Mouse (Mus musculus) MEL (cell line): ENCODE measurements around the gene Ino80b. TPM values are rescaled to one million over a fixed set of nuclear protein-coding genes. Genes with fewer than 3 reads are reported as not detected.

Experiments used
- DNase-seq: peaks from one replicate; pipeline ENCODE4 v3.0.0; 2011; ENCODE audit warnings: low read depth, low spot score
- H3K27ac ChIP-seq: 2 replicates; pipeline ENCODE4 v1.5.1; 2012; ENCODE audit warnings: low read depth, mild to moderate bottlenecking, control low read depth, low read length, moderate library complexity; ENCODE audit not compliant: control insufficient read depth
- H3K27me3 ChIP-seq, 2 experiments: fragments of 150-350 bp in 1 of 2; sonication (generic) in 1 of 2; 2 replicates each; pipeline ENCODE4 v1.6.1; 2012; ENCODE audit warnings: low read length in 2 of 2, mild to moderate bottlenecking in 2 of 2, improper control_type of control experiment in 1 of 2, moderate library complexity in 1 of 2; ENCODE audit not compliant: insufficient read depth in 2 of 2, control insufficient read depth in 1 of 2
- H3K36me3 ChIP-seq, 2 experiments: 2 replicates each; pipeline ENCODE4 v1.6.1; 2012 to 2014; ENCODE audit warnings: low read length in 2 of 2, improper control_type of control experiment in 1 of 2, inconsistent platforms in 1 of 2, mild to moderate bottlenecking in 1 of 2; ENCODE audit not compliant: insufficient read depth in 2 of 2, control insufficient read depth in 1 of 2
- H3K4me1 ChIP-seq, 2 experiments: fragments of 150-350 bp in 1 of 2; sonication (generic) in 1 of 2; 2 replicates each; pipeline ENCODE4 v1.6.1; 2012; ENCODE audit warnings: low read length in 2 of 2, improper control_type of control experiment in 1 of 2, mild to moderate bottlenecking in 1 of 2; ENCODE audit not compliant: insufficient read depth in 2 of 2, control insufficient read depth in 1 of 2
- H3K4me3 ChIP-seq, 2 experiments: fragments of 150-350 bp in 1 of 2; sonication (generic) in 1 of 2; 2 replicates each; pipeline ENCODE4 v1.5.1; 2012; ENCODE audit warnings: low read depth in 2 of 2, low read length in 2 of 2, mild to moderate bottlenecking in 2 of 2, moderate library complexity in 2 of 2, control low read depth in 1 of 2, improper control_type of control experiment in 1 of 2; ENCODE audit not compliant: control insufficient read depth in 1 of 2, insufficient read depth in 1 of 2
- H3K79me2 ChIP-seq: 2 replicates; pipeline ENCODE4 v1.6.1; 2012; ENCODE audit warnings: mild to moderate bottlenecking, low read length, moderate library complexity; ENCODE audit not compliant: control insufficient read depth, poor library complexity, insufficient read depth
- H3K9ac ChIP-seq: 2 replicates; pipeline ENCODE4 v1.6.1; 2012; ENCODE audit warnings: low read depth, mild to moderate bottlenecking, control low read depth, low read length, moderate library complexity; ENCODE audit not compliant: control insufficient read depth, poor library complexity, severe bottlenecking
- H3K9me3 ChIP-seq: fragments of 150-350 bp; sonication (generic); replicated peaks from 2 replicates; pipeline ENCODE4 v1.6.1; 2012; ENCODE audit warnings: mild to moderate bottlenecking, low read length, improper control_type of control experiment, moderate library complexity; ENCODE audit not compliant: insufficient read depth
- CHD1 ChIP-seq: IDR thresholded peaks from 2 replicates; pipeline ENCODE4 v1.6.1; 2012; ENCODE audit warnings: low read depth, mild to moderate bottlenecking, inconsistent platforms, low read length, improper control_type of control experiment
- CHD2 ChIP-seq: IDR thresholded peaks from 2 replicates; pipeline ENCODE4 v1.6.1; 2011; ENCODE audit warnings: low read length, improper control_type of control experiment
- CTCF ChIP-seq, 3 experiments: IDR thresholded peaks in 2 of 3; conservative IDR thresholded peaks in 1 of 3; 2 replicates each; pipeline ENCODE4 v1.5.1; 2011 to 2012; ENCODE audit warnings: low read length in 3 of 3, low read depth in 2 of 3, mild to moderate bottlenecking in 2 of 3, improper control_type of control experiment in 1 of 3, inconsistent platforms in 1 of 3, mixed read lengths in 1 of 3, moderate library complexity in 1 of 3; ENCODE audit not compliant: control insufficient read depth in 1 of 3, insufficient read depth in 1 of 3, poor library complexity in 1 of 3, severe bottlenecking in 1 of 3
- E2F4 ChIP-seq: IDR thresholded peaks from 2 replicates; pipeline ENCODE4 v1.6.1; 2011; ENCODE audit warnings: low read depth, low read length, improper control_type of control experiment, borderline replicate concordance
- ELF1 ChIP-seq: IDR thresholded peaks from 2 replicates; pipeline ENCODE4 v1.6.1; 2014; ENCODE audit warnings: low read depth, mild to moderate bottlenecking, inconsistent platforms, low read length, improper control_type of control experiment, moderate library complexity
- EP300 ChIP-seq, 2 experiments: IDR thresholded peaks; 2 replicates each; pipeline ENCODE4 v1.6.1; 2011; ENCODE audit warnings: improper control_type of control experiment in 2 of 2, low read length in 2 of 2, low read depth in 1 of 2, mild to moderate bottlenecking in 1 of 2
- ETS1 ChIP-seq: IDR thresholded peaks from 2 replicates; pipeline ENCODE4 v1.6.1; 2012; ENCODE audit warnings: low read depth, mild to moderate bottlenecking, inconsistent platforms, low read length, improper control_type of control experiment, moderate library complexity
- GABPA ChIP-seq: IDR thresholded peaks from 2 replicates; pipeline ENCODE4 v1.6.1; 2012; ENCODE audit warnings: low read depth, mild to moderate bottlenecking, inconsistent platforms, low read length, improper control_type of control experiment, moderate library complexity
- GATA1 ChIP-seq: IDR thresholded peaks from 2 replicates; pipeline ENCODE4 v1.6.1; 2011; ENCODE audit warnings: low read depth, low read length, improper control_type of control experiment
- HCFC1 ChIP-seq: IDR thresholded peaks from 2 replicates; pipeline ENCODE4 v1.6.1; 2012; ENCODE audit warnings: low read depth, mild to moderate bottlenecking, inconsistent platforms, low read length, improper control_type of control experiment, moderate library complexity
- JUND ChIP-seq: IDR thresholded peaks from 2 replicates; pipeline ENCODE4 v1.6.1; 2011; ENCODE audit warnings: low read depth, mild to moderate bottlenecking, improper control_type of control experiment, low read length
- KAT2A ChIP-seq: conservative IDR thresholded peaks from 2 replicates; pipeline ENCODE4 v1.6.1; 2012; ENCODE audit warnings: low read depth, low read length, improper control_type of control experiment, inconsistent platforms
- MAFK ChIP-seq: IDR thresholded peaks from 2 replicates; pipeline ENCODE4 v1.6.1; 2011; ENCODE audit warnings: low read depth, mild to moderate bottlenecking, low read length, improper control_type of control experiment, borderline replicate concordance
- MAX ChIP-seq: IDR thresholded peaks from 2 replicates; pipeline ENCODE4 v1.6.1; 2011; ENCODE audit warnings: low read length, improper control_type of control experiment
- MAZ ChIP-seq: IDR thresholded peaks from 2 replicates; pipeline ENCODE4 v1.6.1; 2012; ENCODE audit warnings: low read depth, mild to moderate bottlenecking, inconsistent platforms, low read length, improper control_type of control experiment
- MEF2A ChIP-seq: IDR thresholded peaks from 2 replicates; pipeline ENCODE4 v1.6.1; 2014; ENCODE audit warnings: low read depth, mild to moderate bottlenecking, inconsistent platforms, low read length, improper control_type of control experiment; ENCODE audit not compliant: poor library complexity, insufficient replicate concordance, severe bottlenecking; ENCODE audit errors: extremely low read depth
- MXI1 ChIP-seq: IDR thresholded peaks from 2 replicates; pipeline ENCODE4 v1.6.1; 2011; ENCODE audit warnings: mild to moderate bottlenecking, low read depth, low read length, improper control_type of control experiment
- MYB ChIP-seq: IDR thresholded peaks from 2 replicates; pipeline ENCODE4 v1.6.1; 2011; ENCODE audit warnings: mild to moderate bottlenecking, low read depth, low read length, improper control_type of control experiment
- MYC ChIP-seq: IDR thresholded peaks from 2 replicates; pipeline ENCODE4 v1.6.1; 2011; ENCODE audit warnings: low read depth, mild to moderate bottlenecking, low read length, improper control_type of control experiment, moderate library complexity
- NRF1 ChIP-seq: IDR thresholded peaks from 2 replicates; pipeline ENCODE4 v1.6.1; 2014; ENCODE audit warnings: low read depth, mild to moderate bottlenecking, inconsistent platforms, low read length, improper control_type of control experiment, moderate library complexity; ENCODE audit not compliant: poor library complexity, insufficient read depth, severe bottlenecking
- POLR2AphosphoS2 ChIP-seq: IDR thresholded peaks from 2 replicates; pipeline ENCODE4 v1.6.1; 2011; ENCODE audit warnings: low read length, improper control_type of control experiment
- POLR2AphosphoS5 ChIP-seq: IDR thresholded peaks from 2 replicates; pipeline ENCODE4 v1.6.1; 2012; ENCODE audit warnings: low read depth, borderline replicate concordance, mild to moderate bottlenecking, inconsistent platforms, low read length, moderate library complexity, mixed read lengths
- RAD21 ChIP-seq: IDR thresholded peaks from 2 replicates; pipeline ENCODE4 v1.6.1; 2011; ENCODE audit warnings: mild to moderate bottlenecking, low read depth, low read length, improper control_type of control experiment
- RCOR1 ChIP-seq: IDR thresholded peaks from 2 replicates; pipeline ENCODE4 v1.6.1; 2012; ENCODE audit warnings: low read depth, mild to moderate bottlenecking, inconsistent platforms, low read length, improper control_type of control experiment
- SIN3A ChIP-seq: IDR thresholded peaks from 2 replicates; pipeline ENCODE4 v1.6.1; 2012; ENCODE audit warnings: low read length, improper control_type of control experiment, inconsistent platforms
- SMC3 ChIP-seq: IDR thresholded peaks from 2 replicates; pipeline ENCODE4 v1.6.1; 2011; ENCODE audit warnings: low read depth, low read length, improper control_type of control experiment
- TAL1 ChIP-seq: IDR thresholded peaks from 2 replicates; pipeline ENCODE4 v1.6.1; 2012; ENCODE audit warnings: mild to moderate bottlenecking, inconsistent platforms, low read length, moderate library complexity, mixed read lengths
- TBP ChIP-seq: IDR thresholded peaks from 2 replicates; pipeline ENCODE4 v1.8.0; 2011; ENCODE audit warnings: low read depth, low read length, improper control_type of control experiment
- TCF12 ChIP-seq: IDR thresholded peaks from 2 replicates; pipeline ENCODE4 v1.6.1; 2014; ENCODE audit warnings: low read depth, mild to moderate bottlenecking, inconsistent platforms, low read length, improper control_type of control experiment, moderate library complexity
- UBTF ChIP-seq: IDR thresholded peaks from 2 replicates; pipeline ENCODE4 v1.6.1; 2012; ENCODE audit warnings: low read depth, mild to moderate bottlenecking, inconsistent platforms, low read length, improper control_type of control experiment, moderate library complexity, borderline replicate concordance; ENCODE audit not compliant: insufficient read depth
- USF1 ChIP-seq: IDR thresholded peaks from 2 replicates; pipeline ENCODE4 v1.6.1; 2014; ENCODE audit warnings: low read depth, mild to moderate bottlenecking, inconsistent platforms, low read length, improper control_type of control experiment, moderate library complexity
- USF2 ChIP-seq, 2 experiments: IDR thresholded peaks; 2 replicates each; pipeline ENCODE4 v1.6.1; 2011 to 2012; ENCODE audit warnings: improper control_type of control experiment in 2 of 2, low read length in 2 of 2, borderline replicate concordance in 1 of 2, inconsistent platforms in 1 of 2, low read depth in 1 of 2, mild to moderate bottlenecking in 1 of 2; ENCODE audit not compliant: insufficient read depth in 1 of 2
- ZC3H11A ChIP-seq: IDR thresholded peaks from 2 replicates; pipeline ENCODE4 v1.6.1; 2012; ENCODE audit warnings: low read depth, mild to moderate bottlenecking, inconsistent platforms, low read length, improper control_type of control experiment
- ZKSCAN1 ChIP-seq: IDR thresholded peaks from 2 replicates; pipeline ENCODE4 v1.6.1; 2012; ENCODE audit warnings: low read depth, mild to moderate bottlenecking, inconsistent platforms, low read length, improper control_type of control experiment, moderate library complexity
- ZMIZ1 ChIP-seq: IDR thresholded peaks from 2 replicates; pipeline ENCODE4 v1.6.1; 2012; ENCODE audit warnings: low read depth, mild to moderate bottlenecking, inconsistent platforms, low read length, improper control_type of control experiment, moderate library complexity
- ZNF384 ChIP-seq: IDR thresholded peaks from 2 replicates; pipeline ENCODE4 v1.6.1; 2012; ENCODE audit warnings: low read depth, mild to moderate bottlenecking, inconsistent platforms, low read length, improper control_type of control experiment
- polyA plus RNA-seq, 2 experiments: library from polyadenylated mRNA; stranded (reverse) in 1 of 2; unstranded in 1 of 2; fragments of >175 nt in 1 of 2; fragments of >200 nt in 1 of 2; gene quantifications; 2 replicates each; pipeline versions ENCODE4 v1.2.1 to v1.2.4; 2012; ENCODE audit warnings: low replicate concordance in 2 of 2, low read depth in 1 of 2; ENCODE audit not compliant: insufficient read length in 2 of 2, insufficient read depth in 1 of 2, missing spikeins in 1 of 2
- total RNA-seq: library from RNA; depleted of rRNA; stranded (reverse); fragments of 300-350 nt; gene quantifications from 2 replicates; pipeline ENCODE4 v1.2.3, GENCODE M21; 2012

The Ino80b gene
- total and polyA plus RNA-seq, 3 experiments, result 30.6 to 40.9 TPM; not detected in 1

DNA sequence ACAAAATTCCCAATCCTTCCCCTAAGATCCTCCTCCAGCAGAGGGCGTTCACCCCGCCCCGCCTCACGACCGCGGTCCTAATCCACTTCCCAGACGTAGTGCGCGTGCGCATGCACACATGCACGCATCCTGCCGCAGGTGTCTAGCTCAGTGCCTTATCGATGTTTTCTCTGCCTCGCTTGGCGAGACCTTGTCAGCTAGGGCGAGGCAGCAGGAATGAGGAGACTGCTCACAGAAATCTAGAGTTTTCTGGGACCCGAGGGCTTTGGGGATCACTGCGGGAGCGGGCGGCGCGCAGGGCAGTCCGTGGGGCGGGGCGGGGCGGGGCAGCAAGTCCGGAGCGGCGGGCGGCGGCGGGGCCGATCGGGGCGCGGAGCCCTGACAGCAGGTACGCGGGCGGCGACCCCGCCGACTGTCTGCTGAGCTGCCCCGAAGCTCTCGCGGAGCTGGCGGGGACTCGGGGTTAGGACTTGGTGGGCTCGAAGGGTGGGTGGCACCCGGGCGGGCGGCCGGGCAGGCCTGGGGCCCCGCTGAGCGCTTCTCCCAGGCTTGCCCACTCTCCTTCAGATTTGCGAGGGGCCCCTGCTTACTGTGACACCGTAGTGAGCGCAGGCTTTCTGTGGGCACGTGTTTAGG is 40.5 kb upstream of the Ino80b start, which contains the start of gene Dctn1:
TSS of gene Dctn1 (plus strand) at position 314 of the 636 bp plus-strand sequence.
- H3K27ac ChIP-seq, result peak within 1 kb of the TSS; percentile 82
- no peaks in the 10 kb centered on the region for H3K9me3 ChIP-seq
- TF ChIP-seq ZNF384 (no peak), RAD21 (no peak), SMC3 (peak; percentile 45), ZKSCAN1 (no peak), MYB (no peak), CHD2 (no peak), E2F4 (no peak), RCOR1 (no peak), POLR2AphosphoS2 (no peak), JUND (no peak), GATA1 (no peak), NRF1 (peak; percentile 92), UBTF (0 out of 2 replicates have a peak, but pooled peaks have one; percentile 71), CHD1 (no peak), ZC3H11A (no peak), SIN3A (peak; percentile 76), MAX (peak; percentile 99), EP300 (IDR thresholded peaks at IDR 0.05; ENCODE audit: low read depth in 1 of 2, low read length in 2 of 2) (no peak), TAL1 (no peak), MYC (peak; percentile 80; the same call in 1 of the 2 replicates), MXI1 (no peak; the same call in 1 of the 2 replicates), MAFK (no peak), ETS1 (no peak), POLR2AphosphoS5 (no peak), USF1 (0 out of 2 replicates have a peak, but pooled peaks have one; percentile 15), TBP (0 out of 2 replicates have a peak, but pooled peaks have one; percentile 29), MEF2A (no peak), ZMIZ1 (no peak), TCF12 (no peak), KAT2A (no peak; the same call in 1 of the 2 replicates), GABPA (no peak), HCFC1 (peak; percentile 84), USF2 (IDR thresholded peaks at IDR 0.05; ENCODE audit: borderline replicate concordance in 1 of 2, insufficient read depth in 1 of 2, low read depth in 1 of 2, low read length in 2 of 2) (no peak), ELF1 (peak; percentile 53; the same call in 1 of the 2 replicates), MAZ (0 out of 2 replicates have a peak, but pooled peaks have one; percentile 72), CTCF (IDR thresholded peaks at IDR 0.05 in 2 of 3, conservative IDR thresholded peaks at IDR 0.05 in 1 of 3; ENCODE audit: control insufficient read depth in 1 of 3, insufficient read depth in 1 of 3, low read depth in 2 of 3, low read length in 3 of 3, poor library complexity in 1 of 3, severe bottlenecking in 1 of 3) (peak; percentile 78 to 81 (median 79))

More for the DNA sequence above, 40.5 kb upstream of the Ino80b start, which contains the start of gene Dctn1:
- H3K4me3 ChIP-seq, result peak within 1 kb of the TSS; percentile 79 to 90
- H3K36me3 ChIP-seq, result peaks cover 0 to 9% of the 10 kb centered on the region in 2 experiments; a peak in 2 of 4 replicates
- no peaks in the 10 kb centered on the region for H3K27me3 ChIP-seq
- peak; percentile 95 for DNase-seq
- H3K79me2 ChIP-seq, result peaks cover 8% of the 10 kb centered on the region
- peaks cover 4 to 8% of the 10 kb centered on the region in 2 experiments; a peak in 3 of 4 replicates for H3K4me1 ChIP-seq
- H3K9ac ChIP-seq, result peak within 1 kb of the TSS; percentile 84
